Mouse (Mus musculus) kidney, adult 9 months (tissue): ENCODE results near the gene Rgs17.
"Not testable (repeated sequence)": the region's sequence is repeated elsewhere in the genome, so short reads cannot be mapped to it uniquely, and the experiment has no call there.

Source experiments
- DNase-seq: peaks from one replicate; pipeline ENCODE4 v3.0.0; 2022

The Rgs17 gene

DNA sequence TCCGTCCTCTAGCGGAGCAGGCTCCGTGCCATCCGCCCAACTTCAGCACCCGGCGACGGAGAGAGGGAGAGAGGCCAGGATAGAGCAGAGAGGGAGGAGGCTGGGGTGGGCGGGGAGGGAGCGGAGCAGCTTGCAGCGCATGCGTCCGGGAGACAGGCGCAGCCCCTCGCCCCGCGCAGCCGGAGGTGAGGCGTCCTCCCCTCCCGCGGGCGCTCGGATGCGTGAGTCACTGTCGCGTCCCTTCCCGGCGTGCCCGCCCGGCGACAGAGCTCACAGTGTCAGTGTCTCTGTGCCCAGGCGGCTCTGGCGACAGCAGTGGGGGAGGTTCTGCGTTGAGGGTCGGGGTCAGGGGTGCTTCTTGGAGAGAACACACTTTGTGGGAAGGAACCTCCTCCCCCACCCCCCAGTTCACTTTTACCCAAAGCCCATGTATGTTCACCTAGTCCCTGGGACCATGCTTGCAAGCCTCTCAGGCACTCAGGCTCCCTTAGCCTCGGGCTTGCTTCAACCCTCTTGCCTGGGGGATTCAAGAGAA lies at the start of gene Rgs17:
Gene Rgs17, minus strand, starts transcription at position 107 of the 535 bp plus-strand sequence.
- DNase-seq, result no peak

DNA sequence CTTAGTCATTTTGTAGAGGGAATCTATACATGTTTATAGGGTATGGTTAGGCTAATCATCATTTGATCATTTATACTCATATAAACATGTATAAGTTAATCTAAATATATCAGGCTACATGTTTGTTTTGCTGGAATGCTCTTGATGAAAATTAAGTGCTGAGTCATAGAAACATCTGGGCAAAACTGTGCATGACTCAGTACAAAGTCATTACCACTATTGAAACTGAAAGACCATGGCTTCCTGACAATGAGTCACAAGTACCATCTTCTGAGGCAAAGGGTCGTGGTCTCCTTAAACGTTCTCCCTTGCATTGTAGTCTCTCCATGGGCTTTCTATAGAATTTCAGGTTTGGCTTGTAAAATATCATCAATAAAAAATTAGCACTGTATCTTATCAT lies 45.5 kb upstream of the Rgs17 start:
- no peak for DNase-seq

- DNase-seq, result not testable (repeated sequence)
Measured at GRCm38 (mm10) chr10:5953787-5954186, 31.6 kb upstream of the Rgs17 start.

GRCm38 (mm10) chr10:5924261-5924660 lies 2.1 kb upstream of the Rgs17 start:
- no peak for DNase-seq

GRCm38 (mm10) chr10:5923096-5923495 lies 896 bp upstream of the Rgs17 start:
- DNase-seq, result no peak

GRCm38 (mm10) chr10:5921771-5922170 lies 429 bp downstream of the Rgs17 start:
- no peak for DNase-seq

DNA sequence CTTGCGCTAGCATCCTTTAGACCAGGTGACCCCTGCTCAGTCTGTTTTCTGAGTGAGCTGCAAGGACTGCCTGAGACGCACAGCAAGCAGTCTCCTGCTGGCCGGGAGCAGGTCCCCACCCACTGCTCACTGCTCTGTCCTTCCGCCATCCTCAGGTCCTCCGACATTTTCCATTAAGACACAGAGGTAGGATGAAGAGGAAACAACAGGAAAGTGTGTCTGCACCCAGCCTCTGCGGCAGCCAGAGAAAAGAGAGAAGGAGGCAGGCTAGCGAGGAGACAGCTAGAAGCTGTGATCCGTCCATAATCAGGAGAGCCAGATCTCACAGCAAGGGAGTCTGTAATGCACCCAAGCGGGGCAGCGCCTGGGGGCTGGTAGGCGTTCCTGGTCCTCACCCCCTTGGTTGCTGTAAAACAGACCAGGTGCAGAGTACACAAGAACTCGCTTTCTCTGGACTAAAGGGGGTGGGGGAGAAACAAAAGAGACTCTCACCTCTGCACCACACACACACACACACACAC lies 1.1 kb downstream of the Rgs17 start:
- DNase-seq, result no peak

- DNase-seq, result no peak
Measured at GRCm38 (mm10) chr10:5904399-5904798, 17.8 kb downstream of the Rgs17 start.

- no peak for DNase-seq
Measured at GRCm38 (mm10) chr10:5901777-5902176, 20.4 kb downstream of the Rgs17 start.

GRCm38 (mm10) chr10:5900731-5901130 lies 21.5 kb downstream of the Rgs17 start:
- DNase-seq, result no peak

DNA sequence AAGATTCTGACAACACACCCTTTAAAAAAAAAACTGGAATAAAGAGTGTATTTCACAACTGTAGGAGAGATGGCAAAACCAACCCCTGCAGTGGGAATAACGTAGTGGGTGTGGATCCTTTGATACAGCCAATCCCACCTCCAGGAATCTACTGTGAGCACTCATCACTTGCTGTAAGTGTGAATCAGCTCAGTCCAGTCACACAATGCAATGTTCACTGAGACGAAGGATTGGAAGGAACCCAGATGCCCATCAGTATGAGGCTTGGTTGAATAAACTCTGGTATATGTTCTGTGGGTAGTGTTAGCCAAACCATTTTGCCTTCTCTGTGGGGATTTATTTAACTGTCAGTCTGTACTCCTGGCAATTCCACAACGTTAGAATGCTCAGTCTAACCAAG lies 45.1 kb downstream of the Rgs17 start:
- DNase-seq, result no peak

- DNase-seq, result no peak
Measured at GRCm38 (mm10) chr10:5871081-5871480, 51.1 kb downstream of the Rgs17 start.

GRCm38 (mm10) chr10:5867981-5868552 lies 54.1 kb downstream of the Rgs17 start:
- DNase-seq, result no peak

DNA sequence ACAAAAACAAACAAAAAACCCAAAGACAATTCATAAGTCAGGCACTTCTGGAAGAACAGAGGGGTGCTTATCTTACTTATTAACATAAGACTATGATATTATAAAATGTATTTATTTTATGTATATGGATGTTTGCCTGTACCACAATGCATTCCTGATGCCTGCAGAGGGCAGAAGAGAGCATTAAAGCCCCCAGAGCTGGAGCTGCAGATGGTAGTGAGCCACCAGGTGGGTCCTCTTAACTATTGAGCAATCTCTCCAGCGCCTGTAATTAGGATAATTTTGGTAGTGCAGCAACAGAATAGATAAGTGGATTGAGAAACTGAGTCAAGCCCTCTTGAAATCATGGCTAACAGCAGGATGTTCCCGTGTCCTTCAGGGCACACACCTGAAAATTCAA lies 56.2 kb downstream of the Rgs17 start:
- DNase-seq, result no peak

- DNase-seq, result no peak
Measured at GRCm38 (mm10) chr10:5862669-5863068, 59.5 kb downstream of the Rgs17 start.

DNA sequence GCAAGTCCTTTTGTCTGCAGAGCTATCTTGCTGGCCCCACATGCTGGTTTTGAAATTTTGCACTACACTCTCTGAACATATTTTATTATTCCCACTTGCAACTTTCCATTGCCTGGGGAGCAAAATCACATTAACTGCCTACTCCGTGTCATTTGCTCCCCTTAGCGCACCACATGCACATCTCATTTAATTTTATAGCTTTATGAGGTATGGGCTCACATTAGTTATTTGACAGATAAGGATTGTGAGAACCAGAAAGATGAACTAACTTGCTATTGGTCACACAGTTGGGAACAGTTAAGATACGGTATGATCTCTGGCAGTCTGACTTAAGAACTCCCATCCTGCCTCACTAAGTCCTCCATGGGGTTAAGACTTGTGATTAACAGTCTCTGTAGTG lies 61.4 kb downstream of the Rgs17 start:
- no peak for DNase-seq

DNA sequence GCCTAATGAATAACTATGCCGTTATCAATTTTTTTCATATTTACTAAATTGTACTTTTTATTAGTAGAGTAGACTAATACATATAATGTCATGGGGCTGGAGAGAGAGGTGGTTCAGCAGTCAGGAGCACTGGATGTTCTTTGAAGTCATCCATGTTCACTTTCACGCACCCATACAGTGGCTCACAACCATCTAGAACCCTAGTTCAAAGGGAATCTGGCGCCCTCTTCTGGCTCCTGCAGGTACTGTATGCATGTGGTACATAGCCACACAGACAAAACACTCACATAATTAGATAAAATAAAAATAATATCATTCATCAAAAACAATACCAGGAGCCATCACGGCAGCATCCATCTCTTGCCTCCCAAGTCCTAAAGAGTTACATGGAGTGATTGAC lies 62.5 kb downstream of the Rgs17 start:
- DNase-seq, result no peak

GRCm38 (mm10) chr10:5857996-5858549 lies 64.1 kb downstream of the Rgs17 start:
- no peak for DNase-seq

DNA sequence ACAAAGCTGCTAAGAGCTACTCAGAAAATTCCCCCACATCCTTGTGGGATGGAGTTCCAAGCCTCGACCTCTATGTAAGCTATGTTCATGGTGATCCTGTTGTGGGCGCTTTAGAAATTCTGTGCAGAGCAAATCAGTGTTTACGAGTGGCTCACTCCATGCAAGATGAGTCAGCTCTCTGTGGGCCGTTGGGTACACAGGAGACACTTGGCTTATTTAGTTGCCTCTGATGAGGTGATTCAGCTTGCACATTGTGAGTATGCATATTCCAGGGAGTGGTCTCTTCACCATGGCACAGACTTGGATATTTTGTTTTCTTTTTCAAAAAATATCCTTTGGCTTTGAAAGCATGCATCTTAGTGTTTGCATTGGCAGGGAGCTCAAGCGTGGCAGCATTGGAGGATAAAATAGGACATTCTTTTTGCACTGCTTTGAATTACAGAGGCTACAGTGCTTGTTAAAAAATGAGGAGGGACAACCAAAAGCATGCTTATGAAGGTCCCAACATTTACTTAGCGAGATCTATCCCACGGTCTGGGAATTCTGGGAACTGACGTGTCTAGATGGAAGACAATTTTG lies 68.8 kb downstream of the Rgs17 start:
- no peak for DNase-seq

DNA sequence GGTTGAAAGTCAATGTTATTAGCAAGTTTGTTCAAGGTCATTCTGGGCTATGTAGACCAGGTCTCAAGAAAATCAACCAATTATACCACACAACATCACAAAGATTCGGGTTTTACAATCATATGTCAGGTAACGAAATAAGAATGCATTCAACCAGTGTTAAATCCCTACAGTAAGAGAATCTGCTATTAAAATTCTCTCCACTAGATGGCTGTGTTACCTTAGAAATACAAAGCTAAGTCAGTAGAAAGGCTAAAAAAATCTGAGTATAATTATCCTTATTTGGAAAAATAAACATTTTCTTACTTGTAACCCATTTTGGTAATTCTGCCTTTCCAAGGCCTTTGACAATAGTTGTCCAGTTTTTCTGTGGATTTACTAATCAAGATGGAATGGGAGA lies 75.3 kb downstream of the Rgs17 start:
- DNase-seq, result peak; percentile 32

GRCm38 (mm10) chr10:5841369-5841768 lies 80.8 kb downstream of the Rgs17 start:
- peak; percentile 66 for DNase-seq

- no peak for DNase-seq
Measured at GRCm38 (mm10) chr10:5826336-5827025, 95.7 kb downstream of the Rgs17 start.

DNA sequence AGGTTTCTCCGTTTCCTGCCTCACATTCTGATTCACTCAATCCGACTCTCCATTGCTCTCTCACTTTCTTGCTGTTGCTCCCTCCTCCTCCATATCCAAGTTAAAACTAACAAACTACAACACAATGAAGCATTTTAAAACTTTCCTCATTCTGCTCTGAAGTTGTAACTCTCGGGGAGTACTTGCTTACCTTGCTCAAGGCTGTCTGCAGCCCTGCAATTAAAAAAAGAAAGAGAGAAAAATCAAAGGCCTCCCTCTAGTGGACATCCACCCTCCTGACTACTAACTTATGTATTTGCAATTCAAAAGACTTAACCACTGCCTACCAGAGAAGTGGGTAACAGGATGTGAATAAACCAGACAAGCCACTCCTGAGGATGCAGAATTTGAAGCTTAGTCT lies 97.4 kb downstream of the Rgs17 start:
- peak; percentile 84 for DNase-seq
